Mouse (Mus musculus): Measurements from ENCODE around the gene Map1b.

DNA sequence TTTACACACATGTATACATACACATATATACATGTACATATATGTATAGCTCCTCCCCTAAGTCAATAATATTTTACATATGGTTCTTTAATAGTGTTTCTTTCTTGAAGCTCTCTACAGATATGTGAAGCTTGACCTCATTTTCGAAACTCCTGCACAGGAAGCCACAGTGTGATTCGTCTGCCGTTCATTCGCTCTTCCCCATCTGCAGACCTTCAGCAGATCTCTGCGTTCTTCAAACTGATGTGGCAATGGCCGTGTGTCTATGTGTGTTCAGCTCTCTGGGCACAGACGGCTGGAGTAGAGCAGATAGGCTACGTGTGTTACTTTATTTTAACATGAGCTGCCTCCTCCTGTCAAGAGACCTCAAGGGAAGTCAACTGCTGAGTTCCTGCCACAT lies 9.2 kb upstream of the Map1b start:
- TF ChIP-seq CTCF (IDR thresholded peaks at IDR 0.05; ENCODE audit: control insufficient read depth, insufficient read depth, low read length) (no peak), POLR2A (IDR thresholded peaks at IDR 0.05; ENCODE audit: borderline replicate concordance, control insufficient read depth, low read depth, low read length) (no peak)
